Mouse (Mus musculus): ENCODE data around the gene Cyb5r1.
"Not testable (repeated sequence)": the region's sequence is repeated elsewhere in the genome, so short reads cannot be mapped to it uniquely, and the experiment has no call there.

Cyb5r1 gene

DNA sequence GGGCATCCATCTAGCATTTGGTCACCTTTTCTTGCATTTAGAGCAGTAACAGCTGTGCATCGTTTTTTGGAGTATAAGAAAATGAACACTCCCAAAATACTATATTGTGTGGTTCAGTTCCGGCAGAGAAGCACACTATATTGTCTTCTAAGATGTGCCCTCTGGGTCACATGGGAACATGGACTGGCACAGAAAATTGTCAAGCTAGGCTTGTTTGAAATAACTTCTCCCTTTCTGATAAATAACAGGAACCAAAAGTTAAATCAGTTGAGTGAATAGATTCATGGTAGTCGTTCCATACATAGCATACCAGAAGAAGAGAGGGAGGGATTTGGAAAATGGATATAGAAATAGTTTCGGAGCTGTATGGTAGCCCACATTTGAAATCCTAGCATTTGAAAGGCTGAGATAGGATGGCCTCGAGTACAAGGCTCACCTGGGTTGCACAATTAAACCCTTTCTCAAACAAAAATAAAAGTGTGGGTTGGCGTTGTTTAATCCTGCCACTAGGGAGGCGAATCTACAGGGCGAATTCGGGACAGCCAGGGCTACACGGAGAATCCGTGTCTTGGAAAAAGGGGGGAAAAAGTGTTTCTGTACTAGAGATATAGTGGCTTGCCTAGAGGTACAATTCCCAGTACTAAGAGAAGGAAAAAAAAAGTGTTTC lies 9.3 kb downstream of the Cyb5r1 start:
- DNase-seq = no peak

DNA sequence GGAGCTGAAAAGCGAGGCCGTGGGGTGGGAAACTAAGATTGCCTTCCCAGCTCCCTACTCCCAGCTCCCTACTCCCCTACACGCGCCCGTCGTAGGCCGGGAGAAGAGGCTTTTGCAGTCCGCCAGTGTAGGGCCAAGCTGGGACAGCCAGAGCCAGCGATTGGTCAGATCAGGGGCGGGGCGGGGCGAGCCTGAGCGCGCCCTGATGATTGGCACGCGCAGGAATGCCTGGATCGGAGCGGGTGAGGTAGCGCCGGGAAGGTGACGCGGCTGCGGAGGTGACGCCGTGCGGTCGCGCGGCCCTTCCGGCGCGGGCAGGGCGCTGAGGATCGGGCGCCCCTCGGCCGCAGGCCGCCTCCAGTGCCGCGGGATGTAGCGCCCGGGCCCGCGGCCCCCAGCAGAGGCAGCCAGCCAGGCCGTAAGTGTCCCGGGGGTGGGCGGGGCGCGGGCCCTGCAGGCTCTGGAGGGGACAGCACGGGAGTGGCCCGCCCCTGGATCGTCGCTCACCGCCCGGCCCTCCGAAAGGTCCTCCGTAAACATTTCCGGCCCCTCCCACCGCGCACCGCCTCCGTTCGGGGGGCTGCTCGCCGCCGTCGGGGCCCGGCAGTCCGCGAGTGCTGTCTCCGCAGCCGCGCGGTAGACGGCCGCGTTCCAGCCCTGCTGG lies 9.9 kb downstream of the Cyb5r1 start, which contains the start of gene Adipor1:
TSS of gene Adipor1 (plus strand) at position 211 of the 664 bp plus-strand sequence.
- DNase-seq = peak; percentile 97

DNA sequence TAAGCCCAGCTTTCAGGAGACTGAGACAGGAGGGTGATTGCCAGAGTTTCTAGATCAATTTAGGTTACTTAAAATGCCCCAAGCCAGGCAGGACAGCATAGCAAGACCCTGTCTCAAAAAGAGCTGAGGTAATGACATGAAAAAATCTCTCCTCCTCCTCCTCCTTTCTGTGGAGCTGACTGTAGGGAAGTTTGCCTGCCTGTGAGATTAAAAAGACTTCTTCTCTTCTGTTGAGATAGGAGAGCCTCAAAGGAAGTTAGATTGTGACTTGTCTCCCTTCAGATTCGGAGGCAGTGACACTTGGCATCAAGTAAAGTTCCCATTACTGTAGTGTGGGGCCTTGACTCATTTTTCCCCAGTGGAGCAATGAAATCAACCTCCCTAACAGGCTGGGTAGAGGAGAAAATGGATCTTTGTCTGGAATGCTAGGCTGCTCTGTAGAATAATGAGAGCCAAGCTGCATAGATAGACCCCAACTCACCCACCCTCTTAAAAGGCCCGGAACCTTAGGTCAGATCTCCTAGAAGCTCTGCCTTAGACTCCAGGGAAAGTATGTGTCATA lies 13.1 kb downstream of the Cyb5r1 start:
- DNase-seq = no peak

DNA sequence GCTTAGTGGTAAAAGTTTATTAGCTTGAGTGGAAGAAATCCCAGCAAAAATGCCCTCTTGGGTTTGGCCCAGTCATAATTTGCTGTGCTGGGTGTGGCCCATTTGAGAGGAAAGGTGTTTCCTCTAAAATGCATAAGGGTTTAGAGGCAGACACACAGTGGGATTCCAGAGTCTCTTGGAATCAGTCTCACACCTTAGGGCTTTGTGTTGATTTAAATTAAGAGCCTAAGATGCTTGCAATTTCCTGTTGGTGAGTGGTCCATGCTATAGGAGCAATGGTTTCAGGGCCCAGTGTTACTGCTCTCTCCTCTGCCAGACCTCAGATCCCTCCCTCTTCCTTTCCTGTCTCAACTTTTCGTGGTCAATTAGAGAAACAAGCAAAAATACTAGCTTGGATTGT lies 13.8 kb downstream of the Cyb5r1 start:
- DNase-seq = no peak

DNA sequence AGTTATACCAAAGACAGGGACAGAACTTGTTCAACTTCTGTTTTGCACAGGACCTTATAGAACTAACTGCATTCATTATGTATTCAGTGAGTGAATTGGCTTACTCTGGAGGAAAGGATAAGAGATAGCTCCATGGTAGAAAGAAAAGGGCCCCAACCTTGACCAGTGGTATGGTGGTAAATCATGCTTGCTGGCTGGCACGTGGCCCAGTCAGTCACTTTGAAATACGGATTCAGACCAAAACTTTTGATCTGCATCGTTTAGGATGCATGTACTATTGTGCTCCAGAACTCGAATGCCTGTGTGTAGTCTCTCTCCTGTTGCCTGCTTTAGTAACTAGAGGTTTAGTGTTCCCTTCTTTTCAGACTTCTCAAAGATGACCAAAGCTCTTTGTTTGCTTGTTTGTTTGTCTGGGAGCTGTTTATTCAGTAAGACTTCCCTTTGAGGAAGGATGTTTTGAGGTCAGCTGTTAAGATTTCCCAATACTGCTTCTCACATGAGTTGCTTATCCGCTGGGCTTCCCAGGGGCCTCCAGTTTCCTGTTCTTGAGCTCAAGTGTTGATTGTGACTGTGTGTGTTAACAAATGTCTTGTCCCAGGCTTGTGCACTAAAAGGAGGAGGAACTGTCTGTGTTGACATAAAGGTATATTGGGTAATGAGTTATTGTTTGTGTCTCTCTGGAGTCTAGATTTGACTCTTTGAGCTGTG lies 14.5 kb downstream of the Cyb5r1 start:
- peak; percentile 27 for DNase-seq

DNA sequence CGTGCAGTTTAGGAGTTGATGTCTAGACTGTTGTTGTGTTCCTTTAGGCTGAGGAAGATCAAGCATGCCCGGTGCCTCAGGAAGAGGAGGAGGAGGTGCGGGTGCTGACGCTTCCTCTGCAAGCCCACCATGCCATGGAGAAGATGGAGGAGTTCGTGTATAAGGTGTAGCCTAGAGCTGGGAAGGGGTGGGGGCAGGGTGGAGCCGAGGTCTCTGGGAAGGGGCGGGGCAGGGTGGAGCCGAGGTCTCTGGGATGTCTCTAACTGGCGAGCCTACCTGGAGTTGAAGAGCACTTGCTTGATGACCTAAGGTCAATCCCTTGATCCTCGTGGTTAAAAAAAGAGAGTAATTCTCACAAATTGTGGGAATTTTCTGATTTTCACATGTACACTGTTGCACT lies 18.6 kb downstream of the Cyb5r1 start:
- DNase-seq = no peak

DNA sequence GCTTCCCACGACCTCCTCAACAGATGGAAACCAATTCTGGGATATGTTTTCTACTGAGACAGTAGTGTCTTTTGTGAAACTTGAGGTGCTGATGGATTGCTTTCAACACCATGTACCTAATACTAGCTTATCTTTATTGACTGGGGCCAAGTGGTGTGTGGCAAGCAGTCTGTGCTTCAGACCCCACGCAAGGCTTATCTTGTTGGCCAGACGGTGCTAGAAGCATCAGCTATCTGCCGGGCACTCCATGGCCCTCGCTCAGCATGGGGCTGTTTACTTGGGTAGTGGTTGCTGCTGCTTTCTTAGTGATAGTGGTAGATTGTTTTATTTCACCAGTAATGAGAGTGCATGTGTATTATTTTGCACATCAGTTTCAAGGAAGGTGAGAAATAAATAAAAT lies 20.9 kb downstream of the Cyb5r1 start:
- DNase-seq = no peak

DNA sequence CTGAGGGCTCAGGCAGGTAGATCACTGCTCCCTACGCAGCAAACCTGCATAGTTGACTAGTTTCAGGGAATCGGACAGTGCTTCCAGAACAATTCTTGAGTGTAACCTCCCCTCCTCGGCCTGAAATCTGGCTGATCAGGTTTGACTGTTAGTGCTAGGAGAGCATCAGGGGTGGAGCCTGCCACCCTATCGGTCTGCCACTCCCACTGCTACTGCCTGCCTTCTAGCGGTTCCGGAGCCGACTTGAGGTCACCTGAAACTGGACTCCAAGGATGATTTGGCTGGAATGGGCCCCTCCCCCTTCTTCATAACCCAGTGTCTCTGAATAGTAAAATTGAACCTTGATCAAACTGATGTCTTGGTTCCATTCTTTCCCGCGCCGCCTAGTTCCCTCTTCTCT lies 27.6 kb downstream of the Cyb5r1 start:
- DNase-seq = no peak

DNA sequence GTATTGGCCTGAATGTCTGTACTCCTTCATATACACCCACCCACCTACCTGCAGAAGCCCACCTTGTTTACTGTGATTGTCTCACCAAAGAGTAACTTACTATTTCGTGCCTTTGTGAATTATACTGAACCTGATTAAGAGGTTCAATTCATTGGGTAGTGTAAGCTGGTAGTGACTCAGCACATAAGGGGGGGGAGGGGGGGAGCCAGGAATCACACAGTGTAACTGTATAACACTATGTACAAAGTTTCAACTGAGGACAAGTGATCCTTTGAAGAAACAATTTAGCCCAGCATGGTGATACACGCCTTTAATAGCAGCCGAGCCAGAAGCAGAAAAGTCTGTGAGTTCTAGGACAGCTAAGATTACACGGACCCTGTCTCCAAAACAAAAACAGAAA lies 28.1 kb downstream of the Cyb5r1 start:
- DNase-seq = no peak

DNA sequence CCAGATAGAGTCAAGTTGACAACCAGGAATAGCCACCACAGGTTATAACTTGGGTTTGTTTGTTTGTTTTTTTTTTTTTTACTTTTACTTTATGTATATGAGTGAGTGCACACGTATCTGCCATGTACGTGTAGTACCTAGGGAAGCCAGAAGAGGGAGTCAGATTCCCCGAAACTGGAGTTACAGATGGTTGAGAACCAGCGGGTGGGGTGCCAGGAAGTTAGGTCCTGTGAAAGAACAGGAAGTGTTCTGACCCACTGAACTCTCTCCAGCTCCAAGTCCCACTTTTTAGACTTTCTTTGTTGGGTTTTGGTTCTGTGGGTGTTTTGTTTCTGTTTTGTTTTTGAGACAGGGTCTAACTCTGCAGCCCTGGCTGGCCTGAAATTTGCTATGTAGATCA lies 30.1 kb downstream of the Cyb5r1 start:
- DNase-seq = no peak

DNA sequence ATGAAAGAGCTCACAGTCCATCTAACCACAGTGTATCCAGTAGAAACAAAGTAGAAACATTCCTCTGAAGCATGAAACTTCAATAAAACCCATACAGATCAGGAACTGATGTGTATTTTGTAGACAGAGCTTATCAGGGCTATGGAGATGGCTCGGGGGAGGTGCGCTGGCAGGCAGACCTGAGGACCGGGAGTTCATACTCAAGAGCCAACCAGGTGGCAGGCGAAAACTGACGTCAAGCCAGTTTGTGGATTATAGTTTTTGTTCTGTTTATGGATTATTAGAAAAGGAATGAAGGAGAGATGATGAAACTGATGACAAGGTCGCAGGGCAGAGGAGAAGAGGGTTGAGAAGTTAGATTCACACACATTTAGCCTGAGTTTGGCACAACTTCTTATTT lies 35.1 kb downstream of the Cyb5r1 start:
- DNase-seq = no peak

DNA sequence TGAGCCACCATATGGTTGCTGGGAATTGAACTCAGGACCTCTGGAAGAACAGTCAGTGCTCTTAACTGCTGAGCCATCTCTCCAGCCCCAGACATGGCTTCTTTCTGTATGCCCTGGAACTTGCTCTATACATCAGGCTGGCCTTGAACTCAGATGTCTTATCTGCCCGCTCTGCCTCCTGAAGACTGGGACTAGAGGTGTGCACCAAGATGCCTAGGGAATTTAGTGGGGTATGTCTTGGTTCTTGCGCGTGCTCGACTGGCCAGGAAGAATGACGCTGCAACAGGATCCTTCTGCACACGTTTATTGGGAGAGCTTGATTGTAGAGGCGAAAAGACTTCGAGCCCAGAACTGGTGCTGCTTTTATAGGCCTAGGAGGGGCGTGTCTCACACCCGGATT lies 36.4 kb downstream of the Cyb5r1 start:
- not testable (repeated sequence) for DNase-seq

DNA sequence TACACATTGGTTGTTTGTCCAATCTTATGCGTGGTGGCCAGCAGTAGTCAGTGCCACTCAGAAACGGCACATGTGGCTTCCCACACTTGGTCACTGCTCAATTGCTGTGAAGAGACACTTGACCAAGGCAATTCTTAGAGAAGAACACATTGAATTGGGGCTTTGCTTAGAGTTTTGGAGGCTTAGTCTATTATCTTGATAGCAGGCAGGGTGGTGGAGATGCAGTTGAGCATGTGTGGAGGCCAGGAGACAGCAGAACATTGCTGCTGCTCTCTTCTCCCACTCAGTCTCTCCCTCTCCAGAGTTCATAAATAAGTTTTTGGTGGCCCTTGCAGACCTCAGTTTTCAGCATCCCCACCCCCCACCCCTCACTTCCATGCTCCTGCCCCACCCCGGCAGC lies 37.0 kb downstream of the Cyb5r1 start:
- no peak for DNase-seq

DNA sequence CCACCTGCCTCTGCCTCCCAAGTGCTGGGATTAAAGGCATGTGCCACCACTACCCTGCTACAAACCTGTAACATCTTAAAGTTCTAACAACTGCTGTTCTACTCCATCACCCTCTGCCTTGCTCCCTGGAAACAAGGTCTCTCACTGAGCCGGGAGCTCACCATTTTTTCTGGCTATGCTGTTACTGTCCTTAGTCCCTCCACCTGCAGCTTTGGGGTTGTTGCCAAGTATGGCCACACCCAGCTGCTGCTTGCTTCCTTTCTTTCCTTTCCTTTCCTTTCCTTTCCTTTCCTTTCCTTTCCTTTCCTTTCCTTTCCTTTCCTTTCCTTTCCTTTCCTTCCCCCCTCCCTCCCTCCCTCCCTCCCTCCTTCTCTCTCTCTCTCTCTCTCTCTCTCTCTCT lies 37.9 kb downstream of the Cyb5r1 start:
- DNase-seq = not testable (repeated sequence)

DNA sequence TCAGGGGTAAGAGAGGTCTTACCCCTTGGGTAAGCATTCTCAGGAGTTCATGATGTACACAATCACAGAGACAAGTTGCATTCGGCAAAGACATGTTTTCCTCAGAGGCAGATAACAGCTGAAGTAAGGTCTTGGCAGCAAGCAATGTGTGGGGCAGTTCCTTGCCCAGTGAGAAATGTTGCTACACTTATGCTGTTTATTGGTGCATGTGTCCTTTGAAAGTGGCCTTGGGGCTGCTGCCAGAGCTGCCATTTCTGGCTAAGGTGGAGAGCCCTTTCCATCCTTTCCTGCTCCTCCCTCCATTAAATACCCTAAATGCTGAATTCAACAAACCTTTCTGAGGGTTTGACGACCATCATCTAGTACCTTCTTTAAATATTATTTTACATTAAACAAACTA lies 40.1 kb downstream of the Cyb5r1 start:
- DNase-seq = no peak

DNA sequence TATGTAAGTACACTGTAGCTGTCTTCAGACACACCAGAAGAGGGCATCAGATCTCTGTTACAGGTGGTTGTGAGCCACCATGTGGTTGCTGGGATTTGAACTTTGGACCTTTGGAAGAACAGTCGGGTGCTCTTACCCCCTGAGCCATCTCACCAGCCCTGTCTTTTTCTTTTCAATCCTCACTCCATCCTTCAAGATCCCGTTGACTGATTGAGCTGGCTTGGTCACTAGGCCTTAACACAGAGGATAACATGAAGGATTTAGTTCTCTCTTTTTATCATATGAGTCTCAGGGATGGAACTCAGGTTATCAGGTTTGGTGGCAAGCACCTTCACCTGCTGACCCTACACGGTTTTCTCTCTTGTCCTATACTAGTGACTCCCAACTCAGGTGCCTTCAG lies 43.2 kb downstream of the Cyb5r1 start:
- not testable (repeated sequence) for DNase-seq

DNA sequence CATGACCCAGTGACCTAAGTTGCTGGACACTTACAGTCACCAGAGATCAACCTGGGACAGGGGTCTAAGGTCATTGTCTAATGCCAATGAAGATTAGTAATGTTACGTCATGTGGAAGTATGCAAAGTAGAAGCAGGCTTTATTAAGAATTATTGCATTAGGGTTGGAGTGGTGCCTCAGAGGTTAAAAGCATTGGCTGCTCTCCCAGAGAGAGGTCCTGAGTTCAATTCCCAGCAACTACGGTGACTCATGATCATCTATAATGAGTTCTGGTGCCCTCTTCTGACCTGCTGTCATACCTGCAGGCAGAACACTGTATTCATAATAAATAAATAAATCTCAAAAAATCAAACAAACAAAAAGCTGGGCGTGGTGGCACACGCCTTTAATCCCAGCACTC lies 44.8 kb downstream of the Cyb5r1 start:
- DNase-seq = no peak

DNA sequence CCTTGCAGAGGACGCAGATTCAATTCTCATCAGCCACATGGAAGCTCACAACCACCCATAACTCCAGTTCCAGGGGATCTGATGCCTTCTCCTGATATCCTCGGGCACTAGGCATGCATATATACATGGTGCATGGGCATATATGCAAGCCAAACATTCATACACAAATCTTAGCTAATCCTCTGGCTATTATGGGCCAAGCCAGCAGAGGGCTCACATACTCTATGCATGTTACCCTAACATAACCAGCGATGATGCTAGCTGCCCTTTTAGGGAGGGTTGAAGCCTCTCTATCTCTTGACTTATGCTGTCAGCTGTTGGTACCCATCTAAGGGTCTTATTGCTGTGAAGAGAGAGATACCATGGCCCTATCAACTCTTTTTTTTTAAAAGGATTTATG lies 45.6 kb downstream of the Cyb5r1 start:
- peak; percentile 56 for DNase-seq

DNA sequence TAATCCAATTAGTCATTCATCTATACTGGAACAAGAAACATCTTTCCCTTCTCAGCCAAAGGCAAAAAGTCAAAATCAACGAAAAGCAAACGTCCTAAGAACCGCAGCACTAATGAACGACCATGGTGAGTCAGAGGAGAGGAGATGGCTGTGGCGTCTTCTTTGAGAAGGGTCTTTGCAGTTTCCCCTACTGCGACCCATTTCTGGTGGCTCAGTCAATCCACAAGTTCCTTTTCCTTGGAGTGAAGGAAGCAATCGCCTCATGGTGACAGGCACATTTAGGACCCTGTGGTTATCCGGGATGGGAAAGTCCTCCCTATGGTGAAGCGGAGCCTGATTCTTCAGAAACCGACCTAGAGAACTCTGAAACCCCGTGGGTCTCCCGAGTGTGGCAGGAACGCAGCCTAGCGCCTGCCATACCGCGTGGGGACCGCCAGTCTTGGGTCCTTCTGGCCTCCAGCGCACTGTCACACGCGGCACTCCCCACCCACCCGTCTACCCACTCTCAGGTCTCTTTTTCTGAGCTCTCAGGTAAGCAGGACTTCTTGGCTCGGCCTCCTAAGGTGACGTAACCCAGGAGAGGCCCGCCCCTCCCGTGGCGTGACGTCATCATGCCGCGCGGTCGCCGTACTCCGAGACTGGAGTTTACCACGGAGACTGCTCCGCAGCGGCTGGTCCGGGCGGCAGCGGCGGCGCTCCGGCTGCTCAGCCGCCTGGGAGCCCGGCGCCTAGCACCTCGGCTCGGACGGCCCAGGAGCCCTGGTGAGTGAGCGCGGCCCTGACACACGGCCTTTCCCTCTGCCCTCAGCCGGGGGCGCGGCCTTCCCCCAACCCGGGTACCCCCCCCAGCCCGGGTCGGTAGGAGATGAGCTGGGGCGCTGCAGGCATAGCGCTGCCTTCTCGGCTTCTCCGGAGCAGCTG lies 49.8 kb downstream of the Cyb5r1 start, which contains the start of gene Klhl12:
TSS of gene Klhl12 (plus strand) at position 628 of the 921 bp plus-strand sequence.
- peak; percentile 99 for DNase-seq

DNA sequence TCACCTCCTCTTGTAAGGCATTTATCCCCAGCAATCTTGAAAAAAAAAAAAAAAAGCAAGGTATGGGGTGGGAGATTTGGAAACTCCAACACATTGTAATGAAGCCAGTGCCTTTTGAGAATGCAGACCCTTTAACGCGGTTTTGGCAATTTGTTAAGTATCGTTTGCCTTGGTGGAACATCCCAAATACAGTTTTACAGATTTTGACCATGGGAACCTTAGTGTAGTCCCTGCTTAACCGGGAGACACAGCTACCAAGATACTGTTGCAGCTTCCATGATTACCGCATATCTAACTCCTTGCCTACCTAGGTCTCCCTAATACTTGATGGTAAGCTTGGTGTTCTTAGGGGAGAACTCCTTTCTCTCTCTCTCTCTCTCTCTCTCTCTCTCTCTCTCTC lies 50.7 kb downstream of the Cyb5r1 start:
- DNase-seq = no peak

DNA sequence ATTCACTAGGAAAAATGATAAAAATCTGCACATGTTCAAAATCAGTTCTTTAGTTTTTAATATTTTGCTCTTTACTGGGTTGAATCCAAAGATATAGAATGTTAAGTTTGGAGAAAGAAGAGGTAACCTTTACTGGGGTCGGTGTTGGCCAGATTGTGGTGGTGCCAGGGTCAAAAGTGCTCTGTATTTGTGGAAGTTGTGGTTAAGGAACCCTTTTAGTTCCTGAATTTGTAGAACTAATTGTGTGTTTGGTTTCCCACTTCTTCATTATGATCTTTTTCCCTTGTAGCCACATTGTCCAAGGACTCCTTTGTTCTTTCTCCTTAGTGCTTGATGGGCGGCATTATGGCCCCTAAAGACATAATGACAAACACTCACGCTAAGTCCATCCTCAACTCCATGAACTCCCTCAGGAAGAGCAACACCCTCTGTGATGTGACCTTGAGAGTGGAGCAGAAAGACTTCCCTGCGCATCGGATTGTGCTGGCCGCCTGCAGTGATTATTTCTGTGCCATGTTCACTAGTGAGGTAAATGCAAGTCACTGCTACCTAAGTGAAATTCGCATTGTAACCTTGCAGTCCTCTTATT lies 52.9 kb downstream of the Cyb5r1 start:
- DNase-seq = no peak
